Mouse (Mus musculus) liver, adult 2 months (tissue): ENCODE measurements at regions not wholly inside any gene's neighbourhood (a gene's known extent, or its start where the extent isn't known, plus 50 kb on each side); places are given as distances from the start of the nearest gene placed in this dataset.

ENCODE experiments used
- DNase-seq: peaks from one replicate; pipeline ENCODE4 v3.0.0-alpha.2; 2011; ENCODE audit warnings: low read depth, low spot score; ENCODE audit errors: extremely low read depth
- H3K27ac ChIP-seq: fragments of 200-500 bp; replicated peaks from 2 replicates; pipeline ENCODE4 v1.5.1; 2012; ENCODE audit warnings: low read depth, mild to moderate bottlenecking, control low read depth, inconsistent platforms, low read length; ENCODE audit not compliant: insufficient read depth
- H3K27me3 ChIP-seq: fragments of 200-500 bp; 2 replicates; pipeline ENCODE4 v1.6.1; 2012; ENCODE audit warnings: mild to moderate bottlenecking, moderate library complexity, low read length, inconsistent platforms; ENCODE audit not compliant: control insufficient read depth, insufficient read depth
- H3K36me3 ChIP-seq: fragments of 200-500 bp; 2 replicates; pipeline ENCODE4 v1.6.1; 2012; ENCODE audit warnings: low read length, inconsistent platforms; ENCODE audit not compliant: control insufficient read depth, insufficient read depth
- H3K4me1 ChIP-seq: fragments of 200-500 bp; 2 replicates; pipeline ENCODE4 v1.6.1; 2011; ENCODE audit warnings: low read length; ENCODE audit not compliant: control insufficient read depth, insufficient read depth
- H3K4me3 ChIP-seq: fragments of 200-500 bp; 2 replicates; pipeline ENCODE4 v1.5.1; 2011; ENCODE audit warnings: low read depth, mild to moderate bottlenecking, control low read depth, low read length, moderate library complexity; ENCODE audit not compliant: insufficient read depth
- H3K79me2 ChIP-seq: fragments of 200-500 bp; 2 replicates; pipeline ENCODE4 v1.6.1; 2012; ENCODE audit warnings: inconsistent platforms, mild to moderate bottlenecking, low read length, moderate library complexity; ENCODE audit not compliant: control insufficient read depth, insufficient read depth
- H3K9ac ChIP-seq: fragments of 200-500 bp; 2 replicates; pipeline ENCODE4 v1.6.1; 2012; ENCODE audit warnings: low read depth, mild to moderate bottlenecking, control low read depth, inconsistent platforms, low read length
- CTCF ChIP-seq: fragments of 200-500 bp; IDR thresholded peaks from 2 replicates; pipeline ENCODE4 v1.5.1; 2011; ENCODE audit warnings: low read depth, low read length, control low read depth
- POLR2A ChIP-seq: fragments of 200-500 bp; IDR thresholded peaks from 2 replicates; pipeline ENCODE4 v1.6.1; 2011; ENCODE audit warnings: low read length, control low read depth; ENCODE audit not compliant: insufficient read depth; ENCODE audit errors: extremely low read depth
- WGBS: fragments of 180-500 bp; shearing (Covaris S2); methylation state at CpG from one replicate; pipeline ENCODE4 v1.1.7; 2018; 5-methylcytosine and 5-hydroxymethylcytosine counted together

- TF ChIP-seq CTCF (no peak), POLR2A (no peak)
- Histone ChIP-seq H3K36me3 (no peaks in the 10 kb centered on the region), H3K9ac (no peak overlapping the region), H3K4me3 (no peak overlapping the region), H3K79me2 (no peaks in the 10 kb centered on the region), H3K27me3 (no peaks in the 10 kb centered on the region; the same call in 1 of the 2 replicates), H3K27ac (no peak overlapping the region), H3K4me1 (no peaks in the 10 kb centered on the region)
- 90% methylated on average over 17 of the region's 17 CpGs for WGBS
- no peak for DNase-seq
These were observed 257.2 kb upstream of the Atp5g3 start for GRCm38 (mm10) chr2:74168307-74168706.

DNA sequence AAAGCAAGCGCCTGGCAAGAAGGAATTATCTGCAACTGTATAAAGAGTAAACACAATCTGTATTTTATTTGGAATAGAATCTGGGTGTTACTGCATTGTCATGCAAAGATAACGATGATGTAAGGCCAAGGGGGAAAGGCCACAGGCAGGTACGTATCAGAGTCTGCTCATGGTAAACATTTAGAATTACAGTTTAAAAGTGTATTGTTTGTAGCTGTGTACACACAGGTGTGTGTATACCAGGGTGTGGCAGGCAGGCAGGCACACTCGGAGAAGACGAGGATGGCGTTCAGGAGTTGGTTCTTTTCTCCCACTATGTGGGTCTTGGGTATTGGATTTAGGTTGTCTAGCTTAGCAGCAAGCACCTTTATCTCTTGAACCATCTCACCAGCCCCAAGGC is 242.9 kb upstream of the Atp5g3 start:
- H3K4me1 ChIP-seq = no peaks in the 10 kb centered on the region
- H3K27me3 ChIP-seq = no peaks in the 10 kb centered on the region
- no peaks in the 10 kb centered on the region for H3K79me2 ChIP-seq
- no peak for DNase-seq
- no peak overlapping the region for H3K27ac ChIP-seq
- H3K36me3 ChIP-seq = no peaks in the 10 kb centered on the region
- 59% methylated on average over 6 of the region's 6 CpGs for WGBS
- no peak overlapping the region for H3K4me3 ChIP-seq
- TF ChIP-seq POLR2A (no peak), CTCF (no peak)
- H3K9ac ChIP-seq = no peak overlapping the region

DNA sequence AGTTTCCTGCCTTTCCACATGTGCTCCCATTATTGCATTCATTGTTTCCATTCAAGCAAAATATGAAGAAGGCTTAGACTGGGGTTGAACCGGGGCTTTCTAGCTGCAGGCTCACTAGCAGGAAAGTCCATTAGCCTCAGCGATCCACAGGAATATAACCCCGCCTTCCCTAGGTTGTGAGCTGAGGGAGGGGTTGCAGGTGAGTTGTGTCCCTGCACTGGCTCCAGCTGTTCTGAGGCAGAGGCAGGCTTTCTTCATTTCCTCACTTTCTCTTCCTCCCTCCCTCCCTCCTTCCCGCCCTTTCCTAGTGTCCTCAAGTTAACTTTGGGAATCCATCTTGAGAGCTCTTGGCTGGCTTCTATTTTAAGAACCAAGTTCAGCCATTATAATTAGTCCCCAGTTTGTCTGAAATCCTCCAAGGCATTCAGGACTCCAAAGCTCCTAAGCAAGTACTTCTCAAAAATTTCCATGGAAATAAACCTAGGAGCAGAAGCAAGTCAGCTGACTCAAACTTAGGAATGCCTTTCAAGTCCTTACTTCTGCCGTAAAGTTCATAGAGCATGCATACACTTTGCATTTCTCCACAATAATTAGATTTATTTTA is 242.2 kb upstream of the Atp5g3 start:
- H3K4me1 ChIP-seq = no peaks in the 10 kb centered on the region
- WGBS = 55% methylated on average over 5 of the region's 5 CpGs
- no peaks in the 10 kb centered on the region for H3K27me3 ChIP-seq
- no peak for DNase-seq
- H3K79me2 ChIP-seq = no peaks in the 10 kb centered on the region
- no peak overlapping the region for H3K27ac ChIP-seq
- TF ChIP-seq CTCF = no peak
- no peak for TF ChIP-seq POLR2A
- H3K4me3 ChIP-seq = no peak overlapping the region
- H3K9ac ChIP-seq = no peak overlapping the region
- H3K36me3 ChIP-seq = no peaks in the 10 kb centered on the region

DNA sequence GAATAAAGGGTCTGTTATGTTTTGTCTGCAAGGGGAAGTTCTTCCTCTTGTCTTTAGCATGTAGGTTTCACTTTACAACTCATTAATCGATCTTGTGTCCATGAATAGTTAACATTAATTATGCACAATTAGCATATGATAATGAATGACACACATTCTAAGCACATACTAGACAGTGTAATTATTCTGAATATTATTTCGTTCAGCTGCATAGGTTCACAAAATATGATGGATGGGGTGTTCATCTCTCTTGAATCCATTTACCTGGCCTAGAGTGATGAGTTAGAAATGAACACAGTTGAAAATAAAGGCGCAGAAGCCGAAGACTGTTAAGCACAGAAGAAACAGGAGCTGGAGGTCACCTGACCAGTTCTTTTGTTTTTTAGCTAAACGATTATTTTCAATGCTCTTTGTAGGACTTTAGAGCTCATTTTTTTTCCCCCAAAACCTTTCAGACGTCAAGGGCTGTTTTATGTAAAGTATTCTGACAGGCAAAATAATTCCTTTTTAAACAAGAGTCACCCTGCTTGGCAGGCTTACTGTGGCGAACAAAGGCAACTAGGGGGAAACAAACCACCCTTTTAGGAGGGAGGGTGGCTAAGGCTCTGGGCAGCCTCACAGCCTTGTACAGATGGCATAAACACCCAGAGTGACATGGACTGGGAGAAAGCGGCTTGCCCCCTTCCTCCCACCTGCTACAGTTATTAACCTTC is 241.6 kb upstream of the Atp5g3 start:
- Histone ChIP-seq H3K4me3 (no peak overlapping the region), H3K4me1 (no peaks in the 10 kb centered on the region), H3K36me3 (no peaks in the 10 kb centered on the region), H3K79me2 (no peaks in the 10 kb centered on the region), H3K9ac (no peak overlapping the region), H3K27me3 (no peaks in the 10 kb centered on the region), H3K27ac (no peak overlapping the region)
- no peak for TF ChIP-seq CTCF
- TF ChIP-seq POLR2A = no peak
- WGBS = 72% methylated on average over 8 of the region's 8 CpGs
- DNase-seq = no peak

- no peaks in the 10 kb centered on the region for H3K27me3 ChIP-seq
- H3K36me3 ChIP-seq = no peaks in the 10 kb centered on the region
- TF ChIP-seq CTCF (no peak), POLR2A (no peak)
- H3K4me1 ChIP-seq = no peaks in the 10 kb centered on the region
- no peak overlapping the region for H3K27ac ChIP-seq
- H3K79me2 ChIP-seq = no peaks in the 10 kb centered on the region
- WGBS = 85% methylated on average over 4 of the region's 4 CpGs
- no peak for DNase-seq
- no peak overlapping the region for H3K4me3 ChIP-seq
- no peak overlapping the region for H3K9ac ChIP-seq
These were observed 236.1 kb upstream of the Atp5g3 start for GRCm38 (mm10) chr2:74147193-74147592.

DNA sequence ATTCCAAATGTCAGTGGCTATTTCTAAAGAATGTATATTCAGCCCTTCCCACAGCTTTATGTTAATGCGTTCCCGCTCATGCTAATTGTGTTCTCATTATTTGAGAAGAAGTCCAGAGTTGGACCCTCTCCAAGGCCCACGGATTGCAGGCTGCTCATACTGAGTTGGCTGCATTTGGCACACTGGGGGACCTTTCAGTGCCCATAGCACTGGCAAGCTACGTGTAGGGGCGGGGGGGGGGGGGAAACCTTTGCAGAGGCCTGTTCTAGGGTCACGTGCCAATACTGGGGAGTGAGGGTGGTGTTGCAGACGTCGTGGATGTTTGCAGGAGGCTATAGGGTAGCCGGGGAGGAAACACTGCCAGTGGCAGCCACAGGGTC is 225.5 kb upstream of the Atp5g3 start:
- no peak overlapping the region for H3K4me3 ChIP-seq
- TF ChIP-seq POLR2A (no peak), CTCF (no peak)
- 20% methylated on average over 9 of the region's 9 CpGs for WGBS
- no peaks in the 10 kb centered on the region for H3K79me2 ChIP-seq
- no peaks in the 10 kb centered on the region for H3K36me3 ChIP-seq
- no peaks in the 10 kb centered on the region for H3K27me3 ChIP-seq
- no peak overlapping the region for H3K9ac ChIP-seq
- H3K27ac ChIP-seq = no peak overlapping the region
- H3K4me1 ChIP-seq = no peaks in the 10 kb centered on the region
- DNase-seq = no peak
